Mouse (Mus musculus): ENCODE data around the gene Kng1. TPM values are rescaled to one million over a fixed set of nuclear protein-coding genes. Genes with fewer than 3 reads are reported as not detected.
"Not testable (repeated sequence)": the region's sequence is repeated elsewhere in the genome, so short reads cannot be mapped to it uniquely, and the experiment has no call there.

Gene Kng1
- polyA plus RNA-seq, 1 experiment from 2014 or later: 42.4 TPM

DNA sequence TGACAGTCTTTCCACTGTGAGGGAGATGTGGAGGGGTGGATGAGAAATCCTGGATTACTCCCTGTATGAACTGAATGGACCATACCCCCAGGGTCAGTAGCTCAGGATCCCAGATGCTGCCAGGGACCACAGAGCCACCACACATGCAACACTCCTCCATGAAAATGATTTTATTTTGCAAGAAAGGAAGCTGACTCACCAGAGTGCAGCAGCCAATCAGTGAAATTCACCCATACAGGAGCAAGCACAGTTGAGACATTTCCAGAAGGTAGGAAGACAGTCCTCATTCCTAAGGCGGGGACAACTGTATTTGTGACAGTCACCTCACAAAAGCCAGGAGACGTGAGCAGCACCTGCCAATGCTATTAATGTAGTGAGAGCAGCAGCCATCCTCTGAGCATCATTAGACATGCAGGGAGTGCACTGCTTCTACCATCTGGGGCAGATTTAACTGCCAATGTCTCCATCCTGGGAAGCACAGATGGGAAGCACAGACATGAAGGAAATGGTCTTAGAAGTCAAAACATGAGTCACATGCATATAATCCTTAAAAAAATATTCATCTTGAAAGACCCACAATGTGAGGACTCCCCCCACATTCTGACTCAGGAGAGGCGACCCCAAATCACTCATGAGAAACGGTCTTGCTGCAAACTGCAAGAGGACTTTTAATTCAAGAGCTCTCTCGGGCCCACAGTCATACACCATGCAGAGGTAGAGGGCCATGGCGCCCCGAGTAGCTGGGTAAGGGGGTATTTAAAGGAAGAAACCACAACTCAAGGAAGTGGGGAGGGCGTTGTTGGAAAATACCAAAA lies 39.8 kb downstream of the Kng1 start:
- H3K9ac ChIP-seq; H3K27ac ChIP-seq; ATAC-seq (ENCODE audit: insufficient read depth, low FRiP score, low read depth); H3K4me2 ChIP-seq; H3K9me3 ChIP-seq; H3K4me1 ChIP-seq; H3K27me3 ChIP-seq (replicated peaks); H3K4me3 ChIP-seq (replicated peaks); H3K36me3 ChIP-seq: not testable (repeated sequence)
- 79% methylated on average over 8 of the region's 8 CpGs for WGBS

- H3K36me3 ChIP-seq; H3K4me1 ChIP-seq; H3K4me2 ChIP-seq; H3K9ac ChIP-seq; ATAC-seq (ENCODE audit: insufficient read depth, low FRiP score, low read depth); H3K27ac ChIP-seq; H3K27me3 ChIP-seq (replicated peaks); H3K9me3 ChIP-seq; H3K4me3 ChIP-seq (replicated peaks): not testable (repeated sequence)
- 92% methylated on average over 1 of the region's 1 CpGs for WGBS
Measured at GRCm38 (mm10) chr16:23098105-23098452, 40.4 kb downstream of the Kng1 start.

GRCm38 (mm10) chr16:23099632-23100031 lies 42.0 kb downstream of the Kng1 start:
- Histone ChIP-seq H3K4me3 (replicated peaks) (peak overlapping the region; percentile 38), H3K27ac (no peak overlapping the region), H3K27me3 (replicated peaks) (no peaks in the 10 kb centered on the region), H3K36me3 (no peaks in the 10 kb centered on the region), H3K9me3 (no peaks in the 10 kb centered on the region), H3K4me2 (peak overlapping the region; percentile 75), H3K9ac (no peak overlapping the region; the same call in 1 of the 2 replicates), H3K4me1 (peaks cover 7% of the 10 kb centered on the region)
- ATAC-seq (ENCODE audit: insufficient read depth, low FRiP score, low read depth): no peak
- WGBS: 19% methylated on average over 12 of the region's 12 CpGs

DNA sequence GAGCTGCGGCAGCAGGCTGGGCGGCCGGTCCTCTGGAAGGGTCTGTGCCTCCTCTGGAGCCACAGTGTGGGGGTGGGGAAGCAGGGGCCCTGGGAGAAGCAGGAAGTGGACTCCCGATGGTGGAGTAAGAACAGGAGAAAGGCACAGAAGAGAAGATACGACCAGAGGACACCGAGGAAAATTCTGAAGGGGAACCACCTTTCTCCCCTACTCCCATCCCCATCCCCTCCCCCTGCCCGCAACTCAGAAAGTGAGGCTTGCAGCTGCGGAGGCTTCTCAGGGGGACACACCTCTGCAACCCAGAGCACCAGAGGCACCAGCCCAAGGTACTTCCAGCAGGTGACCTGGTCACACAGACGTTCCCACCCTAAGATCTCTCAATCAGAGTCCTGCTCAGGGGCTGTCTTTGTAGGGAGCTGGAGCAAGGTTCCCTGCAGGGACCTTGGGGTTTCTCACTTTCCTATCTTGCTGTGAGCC lies 42.5 kb downstream of the Kng1 start:
- no peaks in the 10 kb centered on the region for H3K9me3 ChIP-seq
- peaks cover 7% of the 10 kb centered on the region for H3K4me1 ChIP-seq
- H3K9ac ChIP-seq: peak overlapping the region; percentile 16; the same call in 1 of the 2 replicates
- no peaks in the 10 kb centered on the region for H3K27me3 ChIP-seq (replicated peaks)
- 0 out of 2 replicates have a peak overlapping the region, but pooled peaks have one; percentile 31 for H3K27ac ChIP-seq
- peak overlapping the region; percentile 38 for H3K4me3 ChIP-seq (replicated peaks)
- WGBS: 3% methylated on average over 9 of the region's 9 CpGs
- peak; percentile 59 for ATAC-seq (ENCODE audit: insufficient read depth, low FRiP score, low read depth)
- H3K36me3 ChIP-seq: no peaks in the 10 kb centered on the region
- H3K4me2 ChIP-seq: peak overlapping the region; percentile 75

- Histone ChIP-seq H3K9ac (peak overlapping the region; percentile 16; the same call in 1 of the 2 replicates), H3K27ac (0 out of 2 replicates have a peak overlapping the region, but pooled peaks have one; percentile 31), H3K9me3 (no peaks in the 10 kb centered on the region), H3K4me2 (peak overlapping the region; percentile 75), H3K27me3 (replicated peaks) (no peaks in the 10 kb centered on the region), H3K36me3 (no peaks in the 10 kb centered on the region), H3K4me3 (replicated peaks) (peak overlapping the region; percentile 38), H3K4me1 (peaks cover 7% of the 10 kb centered on the region)
- no peak; the same call in 1 of the 2 replicates for ATAC-seq (ENCODE audit: insufficient read depth, low FRiP score, low read depth)
- WGBS: 22% methylated on average over 10 of the region's 10 CpGs
Measured at GRCm38 (mm10) chr16:23100613-23101012, 42.9 kb downstream of the Kng1 start.

- peak; percentile 50 for ATAC-seq (ENCODE audit: insufficient read depth, low FRiP score, low read depth)
- no peak overlapping the region for H3K9ac ChIP-seq
- peak overlapping the region; percentile 27 for H3K4me3 ChIP-seq (replicated peaks)
- no peaks in the 10 kb centered on the region for H3K36me3 ChIP-seq
- peak overlapping the region; percentile 54 for H3K27ac ChIP-seq
- H3K9me3 ChIP-seq: no peaks in the 10 kb centered on the region
- no peaks in the 10 kb centered on the region for H3K27me3 ChIP-seq (replicated peaks)
- H3K4me1 ChIP-seq: peaks cover 7% of the 10 kb centered on the region
- 9% methylated on average over 15 of the region's 15 CpGs for WGBS
- peak overlapping the region; percentile 54 for H3K4me2 ChIP-seq
Measured at GRCm38 (mm10) chr16:23102340-23103037, 44.8 kb downstream of the Kng1 start.

GRCm38 (mm10) chr16:23103038-23103745 lies 45.5 kb downstream of the Kng1 start:
- no peak for ATAC-seq (ENCODE audit: insufficient read depth, low FRiP score, low read depth)
- H3K36me3 ChIP-seq: no peaks in the 10 kb centered on the region
- peak overlapping the region; percentile 27 for H3K4me3 ChIP-seq (replicated peaks)
- H3K27me3 ChIP-seq (replicated peaks): no peaks in the 10 kb centered on the region
- WGBS: 32% methylated on average over 17 of the region's 17 CpGs
- no peak overlapping the region for H3K9ac ChIP-seq
- H3K4me2 ChIP-seq: peak overlapping the region; percentile 54
- H3K9me3 ChIP-seq: no peaks in the 10 kb centered on the region
- H3K27ac ChIP-seq: peak overlapping the region; percentile 54
- peaks cover 7% of the 10 kb centered on the region for H3K4me1 ChIP-seq

GRCm38 (mm10) chr16:23103841-23104240 lies 46.2 kb downstream of the Kng1 start:
- Histone ChIP-seq H3K36me3 (no peaks in the 10 kb centered on the region), H3K9ac (no peak overlapping the region), H3K4me2 (no peak overlapping the region), H3K9me3 (no peaks in the 10 kb centered on the region), H3K4me1 (peaks cover 7% of the 10 kb centered on the region), H3K27ac (no peak overlapping the region), H3K27me3 (replicated peaks) (no peaks in the 10 kb centered on the region), H3K4me3 (replicated peaks) (no peak overlapping the region)
- ATAC-seq (ENCODE audit: insufficient read depth, low FRiP score, low read depth): no peak
- WGBS: 70% methylated on average over 2 of the region's 2 CpGs

DNA sequence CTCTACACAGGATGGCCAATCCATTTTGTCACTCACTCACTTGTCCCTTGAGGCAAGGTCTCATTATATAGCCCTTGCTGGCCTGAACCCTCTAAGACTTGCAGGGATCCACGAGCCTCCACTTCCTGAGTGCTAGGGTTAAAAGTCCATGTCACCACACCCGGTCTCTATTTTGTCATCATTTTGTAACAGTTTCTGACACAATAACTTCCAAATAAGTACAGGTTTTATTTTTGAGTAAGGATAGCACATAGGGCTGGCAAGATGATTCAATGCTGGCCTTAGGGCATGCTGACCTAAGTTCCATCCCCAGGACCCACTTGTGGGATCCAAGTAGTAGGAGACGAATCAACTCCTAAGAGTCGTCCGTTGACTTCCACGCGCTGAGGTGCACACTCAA lies 48.5 kb downstream of the Kng1 start:
- H3K9ac ChIP-seq: no peak overlapping the region
- no peaks in the 10 kb centered on the region for H3K27me3 ChIP-seq (replicated peaks)
- peaks cover under 1% of the 10 kb centered on the region; the same call in 1 of the 2 replicates for H3K4me1 ChIP-seq
- no peak overlapping the region for H3K4me3 ChIP-seq (replicated peaks)
- H3K4me2 ChIP-seq: no peak overlapping the region
- no peak overlapping the region for H3K27ac ChIP-seq
- 71% methylated on average over 7 of the region's 7 CpGs for WGBS
- ATAC-seq (ENCODE audit: insufficient read depth, low FRiP score, low read depth): no peak
- H3K9me3 ChIP-seq: no peaks in the 10 kb centered on the region
- H3K36me3 ChIP-seq: peaks cover 10% of the 10 kb centered on the region; the same call in 1 of the 2 replicates

DNA sequence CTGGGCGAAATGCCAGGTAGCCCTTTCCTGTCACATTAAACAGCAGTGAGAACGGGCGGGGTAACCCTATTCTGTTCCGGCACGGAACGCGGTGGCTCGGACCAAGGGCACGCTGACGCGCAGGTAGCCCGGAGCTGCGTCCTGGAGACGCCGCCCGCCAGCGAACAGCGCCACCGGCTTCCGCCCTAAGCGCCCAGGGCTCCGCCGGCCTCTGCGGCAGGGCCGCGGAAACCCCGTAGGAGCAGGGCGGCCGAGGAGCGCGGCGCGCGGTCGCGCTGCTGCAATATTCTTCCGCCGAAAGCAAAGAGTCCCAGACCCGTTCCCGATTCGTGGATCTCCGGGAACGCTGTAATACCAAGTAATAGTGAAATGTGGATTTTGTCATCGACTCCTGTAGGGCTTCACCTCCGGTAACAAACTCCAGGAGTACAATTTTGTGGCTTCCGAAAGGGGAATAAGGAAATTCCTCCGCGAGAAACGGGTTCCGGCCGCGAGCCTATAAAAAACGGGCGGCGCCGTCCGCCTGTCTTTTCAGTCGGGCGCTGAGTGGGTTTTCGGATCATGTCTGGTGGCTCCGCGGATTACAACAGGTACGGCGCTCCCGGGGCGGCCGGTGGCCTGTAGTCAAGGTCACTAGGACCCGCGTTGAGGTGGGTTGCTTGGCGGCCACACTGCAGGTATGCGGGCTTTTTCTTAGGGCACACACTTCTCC lies 49.7 kb downstream of the Kng1 start, which contains the start of gene Eif4a2:
TSS of gene Eif4a2 (plus strand) at position 214 of the 712 bp plus-strand sequence.
- Histone ChIP-seq H3K36me3 (peaks cover 20% of the 10 kb centered on the region; the same call in 1 of the 2 replicates), H3K9ac (peak within 1 kb of the TSS; percentile 100), H3K9me3 (no peaks in the 10 kb centered on the region), H3K4me1 (peaks cover 5% of the 10 kb centered on the region; the same call in 1 of the 2 replicates), H3K4me2 (peak within 1 kb of the TSS; percentile 76), H3K27ac (peak within 1 kb of the TSS; percentile 99), H3K27me3 (replicated peaks) (no peaks in the 10 kb centered on the region), H3K4me3 (replicated peaks) (peak within 1 kb of the TSS; percentile 91)
- under 1% methylated on average over 71 of the region's 71 CpGs for WGBS
- ATAC-seq (ENCODE audit: insufficient read depth, low FRiP score, low read depth): peak; percentile 92
